Mouse (Mus musculus): ENCODE measurements around the gene 1700029H14Rik.

The 1700029H14Rik gene

DNA sequence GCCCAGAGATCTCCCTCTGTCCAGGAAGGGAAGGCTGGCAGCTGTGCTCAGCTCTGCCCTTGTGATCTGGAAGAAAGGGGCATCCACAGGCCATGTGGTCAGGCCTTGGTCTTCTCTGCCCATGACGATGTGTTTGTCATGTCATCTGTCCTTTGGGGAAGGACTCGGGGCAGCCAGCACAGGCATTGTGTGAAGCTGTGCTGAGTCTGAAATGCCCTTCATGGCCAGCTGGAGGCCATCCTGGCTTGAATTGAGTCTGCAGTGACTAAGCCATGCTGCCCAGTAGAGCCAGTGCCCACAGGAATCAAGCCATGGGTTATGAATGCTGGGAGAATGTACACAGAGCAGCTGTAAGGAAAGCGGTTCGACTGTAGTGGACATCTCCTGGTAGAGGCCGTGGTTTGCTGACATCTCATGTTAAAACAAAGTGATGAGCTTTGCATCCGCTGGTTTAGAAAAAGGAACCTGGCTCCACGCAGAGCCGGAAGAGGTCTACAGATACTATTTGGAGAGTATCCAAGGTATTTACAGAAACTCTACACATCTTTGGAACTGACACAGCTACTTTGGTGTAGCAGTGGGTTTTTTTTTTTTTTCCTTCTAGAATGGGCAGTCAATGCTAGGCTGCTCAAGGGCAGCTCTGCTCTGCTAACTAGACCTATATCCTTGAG is 58.2 kb downstream of the 1700029H14Rik start:
- DNase-seq: no peak

DNA sequence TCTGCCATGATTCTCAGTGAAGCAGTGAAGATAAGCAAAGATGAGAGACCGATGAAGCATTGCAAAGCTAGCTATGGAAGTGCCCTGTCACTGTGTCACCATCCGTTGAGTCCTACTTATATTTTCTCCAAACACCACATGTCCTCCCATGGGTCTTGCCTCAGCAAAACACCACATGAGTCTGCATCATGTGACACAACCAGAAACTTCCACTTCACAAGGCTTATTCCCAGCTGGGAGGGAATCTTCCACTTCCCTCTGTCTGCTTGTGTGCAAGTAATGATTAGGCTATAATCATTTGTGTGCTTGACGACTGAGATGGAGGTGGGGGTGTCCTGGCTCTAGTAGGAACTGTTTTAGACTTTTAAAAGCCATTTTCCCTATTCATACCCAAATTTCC is 61.0 kb downstream of the 1700029H14Rik start:
- DNase-seq: no peak

All from cerebellum, postnatal 36 days (tissue).